Mouse (Mus musculus) embryo, embryonic 11 days (tissue): ENCODE data around the gene Fam71f2.

Source experiments
- DNase-seq: peaks from one replicate; pipeline ENCODE4 v3.0.0-alpha.2; 2015

Gene Fam71f2

GRCm38 (mm10) chr6:29279293-29279692 is at the start of gene Fam71f2:
TSS of gene Fam71f2 (plus strand) at chr6:29279593.
- no peak for DNase-seq

GRCm38 (mm10) chr6:29230386-29230785 is 49.0 kb upstream of the Fam71f2 start:
- DNase-seq, result no peak

GRCm38 (mm10) chr6:29231799-29232198 is 47.6 kb upstream of the Fam71f2 start:
- no peak for DNase-seq

GRCm38 (mm10) chr6:29232321-29232720 is 47.1 kb upstream of the Fam71f2 start:
- no peak for DNase-seq

- DNase-seq, result no peak
These were observed 45.7 kb upstream of the Fam71f2 start for GRCm38 (mm10) chr6:29233710-29234109.

- peak; percentile 42 for DNase-seq
These were observed 45.1 kb upstream of the Fam71f2 start for GRCm38 (mm10) chr6:29234272-29234671.

GRCm38 (mm10) chr6:29240806-29241205 is 38.6 kb upstream of the Fam71f2 start:
- DNase-seq, result peak; percentile 68

GRCm38 (mm10) chr6:29241697-29242096 is 37.7 kb upstream of the Fam71f2 start:
- no peak for DNase-seq

- no peak for DNase-seq
These were observed 37.1 kb upstream of the Fam71f2 start for GRCm38 (mm10) chr6:29242265-29242664.

GRCm38 (mm10) chr6:29245272-29246120 is 33.9 kb upstream of the Fam71f2 start:
- no peak for DNase-seq

- no peak for DNase-seq
These were observed 33.2 kb upstream of the Fam71f2 start for GRCm38 (mm10) chr6:29246183-29246582.

- DNase-seq, result no peak
These were observed 32.8 kb upstream of the Fam71f2 start for GRCm38 (mm10) chr6:29246585-29246984.

GRCm38 (mm10) chr6:29247072-29247471 is 32.3 kb upstream of the Fam71f2 start:
- no peak for DNase-seq

- no peak for DNase-seq
These were observed 20.0 kb upstream of the Fam71f2 start for GRCm38 (mm10) chr6:29259418-29259817.

- DNase-seq, result no peak
These were observed 17.6 kb upstream of the Fam71f2 start for GRCm38 (mm10) chr6:29261831-29262230.

GRCm38 (mm10) chr6:29263650-29264455 is 15.5 kb upstream of the Fam71f2 start:
- no peak for DNase-seq

GRCm38 (mm10) chr6:29264456-29264781 is 15.0 kb upstream of the Fam71f2 start:
- DNase-seq, result no peak

- DNase-seq, result no peak
These were observed 12.5 kb upstream of the Fam71f2 start for GRCm38 (mm10) chr6:29266936-29267335.

GRCm38 (mm10) chr6:29269006-29269668 is 10.3 kb upstream of the Fam71f2 start:
- DNase-seq, result no peak

GRCm38 (mm10) chr6:29270961-29271360 is 8.4 kb upstream of the Fam71f2 start:
- peak; percentile 20 for DNase-seq

GRCm38 (mm10) chr6:29272312-29273072 is 6.9 kb upstream of the Fam71f2 start, which contains the start of gene Hilpda:
TSS of gene Hilpda (plus strand) at chr6:29272488.
- peak; percentile 98 for DNase-seq

- no peak for DNase-seq
These were observed 2.6 kb upstream of the Fam71f2 start for GRCm38 (mm10) chr6:29276746-29277145.
